Mouse (Mus musculus) embryonic stem cell, embryonic (primary cell): ENCODE measurements around the gene Gm17018.

ENCODE experiments used
- CTCF ChIA-PET, 4 experiments: fragments of 300-600 bp in 2 of 4; fragments of 350-600 bp in 2 of 4; sonication (Branson Sonifier 250); formaldehyde crosslinking; loops; one replicate each; lab custom pipeline; 2022; ENCODE audit warnings: inconsistent platforms in 2 of 4; lab: Charles Lee
- POLR2A ChIA-PET, 4 experiments: fragments of 300-600 bp in 2 of 4; fragments of 350-600 bp in 2 of 4; sonication (Branson Sonifier 250); formaldehyde crosslinking; loops; one replicate each; lab custom pipeline; 2022; ENCODE audit warnings: antibody characterized with exemption in 4 of 4, inconsistent platforms in 1 of 4; lab: Charles Lee

Gene Gm17018

GRCm38 (mm10) chr19:45560153-45560890 lies at the start of gene Gm17018, which contains the start of gene Poll:
Gene Gm17018, plus strand, starts transcription at chr19:45560615.
Gene Poll, minus strand, starts transcription at chr19:45560531.
- ChIA-PET CTCF (interaction anchor here (0.5 to 8.1 kb wide), 17 partner anchors 13 to 1458 kb away, joined by 3 to 73 read pairs (median 4); no protein-coding TSS in a partner anchor), POLR2A (interaction anchor here in 3 of 4 experiments (0.5 to 2.8 kb wide), 30 partner anchors 8 to 1892 kb away, joined by 3 to 9 read pairs (median 4); partner anchors contain the start of gene Kazald1 (in 1 of the 3))

- ChIA-PET CTCF (interaction anchor here in 1 of 4 experiments (1.5 kb wide), 1 partner anchor 34 kb away, joined by 3 read pairs; no protein-coding TSS in a partner anchor), POLR2A (interaction anchor here in 2 of 4 experiments (0.5 to 0.7 kb wide), 3 partner anchors 74 to 498 kb away, joined by 3 to 4 read pairs (median 3); no protein-coding TSS in a partner anchor)
Measured at GRCm38 (mm10) chr19:45510680-45511079, 49.7 kb upstream of the Gm17018 start.

- ChIA-PET CTCF (interaction anchor here in 1 of 4 experiments (1.5 kb wide), 1 partner anchor 34 kb away, joined by 3 read pairs; no protein-coding TSS in a partner anchor), POLR2A (interaction anchor here in 1 of 4 experiments (0.7 kb wide), 1 partner anchor 75 kb away, joined by 3 read pairs; no protein-coding TSS in a partner anchor)
Measured at GRCm38 (mm10) chr19:45511406-45511805, 49.0 kb upstream of the Gm17018 start.

- CTCF ChIA-PET, result interaction anchor here in 1 of 4 experiments (1.3 kb wide), 1 partner anchor 59 kb away, joined by 3 read pairs; no protein-coding TSS in a partner anchor
Measured at GRCm38 (mm10) chr19:45515341-45515740, 45.1 kb upstream of the Gm17018 start.

GRCm38 (mm10) chr19:45516264-45516663 lies 44.2 kb upstream of the Gm17018 start:
- CTCF ChIA-PET, result no interaction called here
- POLR2A ChIA-PET, result interaction anchor here in 1 of 4 experiments (1.0 kb wide), 1 partner anchor 8 kb away, joined by 3 read pairs; no protein-coding TSS in a partner anchor

More at GRCm38 (mm10) chr19:45515341-45515740, 45.1 kb upstream of the Gm17018 start:
- POLR2A ChIA-PET, result interaction anchor here in 1 of 4 experiments (1.0 kb wide), 1 partner anchor 8 kb away, joined by 3 read pairs; no protein-coding TSS in a partner anchor

GRCm38 (mm10) chr19:45527382-45527781 lies 33.0 kb upstream of the Gm17018 start:
- ChIA-PET POLR2A (interaction anchor here in 1 of 4 experiments (0.8 kb wide), 1 partner anchor 13 kb away, joined by 3 read pairs; no protein-coding TSS in a partner anchor), CTCF (interaction anchor here in 2 of 4 experiments (0.6 to 1.1 kb wide), 2 partner anchors 10 kb away, joined by 3 to 4 read pairs; no protein-coding TSS in a partner anchor)

- ChIA-PET CTCF (interaction anchor here in 2 of 4 experiments (0.6 to 1.1 kb wide), 2 partner anchors 9 to 10 kb away, joined by 3 to 4 read pairs; no protein-coding TSS in a partner anchor), POLR2A (interaction anchor here in 1 of 4 experiments (0.8 kb wide), 1 partner anchor 14 kb away, joined by 3 read pairs; no protein-coding TSS in a partner anchor)
Measured at GRCm38 (mm10) chr19:45527931-45528534, 32.4 kb upstream of the Gm17018 start.

- CTCF ChIA-PET, result interaction anchor here in 1 of 4 experiments (0.5 kb wide), 1 partner anchor 12 kb away, joined by 3 read pairs; no protein-coding TSS in a partner anchor
- POLR2A ChIA-PET, result interaction anchor here in 1 of 4 experiments (0.9 to 1.7 kb wide), 2 partner anchors 12 to 15 kb away, joined by 3 read pairs; no protein-coding TSS in a partner anchor
Measured at GRCm38 (mm10) chr19:45529294-45529693, 31.1 kb upstream of the Gm17018 start.

- ChIA-PET POLR2A (interaction anchor here in 2 of 4 experiments (0.5 to 1.7 kb wide), 6 partner anchors 11 to 211 kb away, joined by 3 to 4 read pairs (median 3); no protein-coding TSS in a partner anchor), CTCF (interaction anchor here in 2 of 4 experiments (0.8 to 1.4 kb wide), 2 partner anchors 15 to 315 kb away, joined by 4 to 7 read pairs; no protein-coding TSS in a partner anchor)
Measured at GRCm38 (mm10) chr19:45530200-45530995, 30.0 kb upstream of the Gm17018 start.

- CTCF ChIA-PET, result interaction anchor here in 1 of 4 experiments (1.0 kb wide), 1 partner anchor 13 kb away, joined by 4 read pairs; no protein-coding TSS in a partner anchor
Measured at GRCm38 (mm10) chr19:45531554-45531953, 28.9 kb upstream of the Gm17018 start.

GRCm38 (mm10) chr19:45533617-45534016 lies 26.8 kb upstream of the Gm17018 start:
- ChIA-PET POLR2A (interaction anchor here in 1 of 4 experiments (0.6 to 1.0 kb wide), 4 partner anchors 15 to 1813 kb away, joined by 3 to 4 read pairs (median 4); partner anchors contain the start of genes Gm17018 and Poll), CTCF (interaction anchor here in 1 of 4 experiments (1.4 kb wide), 1 partner anchor 40 kb away, joined by 3 read pairs; no protein-coding TSS in a partner anchor)

More at GRCm38 (mm10) chr19:45531554-45531953, 28.9 kb upstream of the Gm17018 start:
- POLR2A ChIA-PET, result interaction anchor here in 2 of 4 experiments (0.9 to 1.1 kb wide), 3 partner anchors 10 to 54 kb away, joined by 3 read pairs; no protein-coding TSS in a partner anchor

- CTCF ChIA-PET, result interaction anchor here (0.7 to 1.5 kb wide), 5 partner anchors 12 to 769 kb away, joined by 3 to 4 read pairs (median 3); partner anchors contain the start of gene Nfkb2 (in 1 of the 4)
- POLR2A ChIA-PET, result interaction anchor here in 2 of 4 experiments (0.8 to 1.7 kb wide), 5 partner anchors 9 to 197 kb away, joined by 3 to 5 read pairs (median 3); no protein-coding TSS in a partner anchor
Measured at GRCm38 (mm10) chr19:45535214-45535735, 25.1 kb upstream of the Gm17018 start.

- POLR2A ChIA-PET, result interaction anchor here in 2 of 4 experiments (0.6 to 1.7 kb wide), 3 partner anchors 147 to 210 kb away, joined by 3 read pairs; no protein-coding TSS in a partner anchor
- CTCF ChIA-PET, result interaction anchor here in 1 of 4 experiments (1.2 kb wide), 1 partner anchor 38 kb away, joined by 3 read pairs; no protein-coding TSS in a partner anchor
Measured at GRCm38 (mm10) chr19:45535929-45536328, 24.5 kb upstream of the Gm17018 start.

- POLR2A ChIA-PET, result interaction anchor here in 3 of 4 experiments (1.0 to 1.8 kb wide), 6 partner anchors 12 to 210 kb away, joined by 3 to 5 read pairs (median 4); no protein-coding TSS in a partner anchor
- CTCF ChIA-PET, result interaction anchor here (0.5 to 2.4 kb wide), 18 partner anchors 9 to 321 kb away, joined by 3 to 14 read pairs (median 4); no protein-coding TSS in a partner anchor
Measured at GRCm38 (mm10) chr19:45537505-45537904, 22.9 kb upstream of the Gm17018 start.

- POLR2A ChIA-PET, result interaction anchor here in 1 of 4 experiments (0.8 to 1.4 kb wide), 3 partner anchors 10 to 117 kb away, joined by 3 to 4 read pairs (median 3); no protein-coding TSS in a partner anchor
- CTCF ChIA-PET, result interaction anchor here in 3 of 4 experiments (0.6 to 1.5 kb wide), 5 partner anchors 11 to 320 kb away, joined by 3 to 6 read pairs (median 4); no protein-coding TSS in a partner anchor
Measured at GRCm38 (mm10) chr19:45540657-45541408, 19.6 kb upstream of the Gm17018 start.
